In the genomic region with DNA sequence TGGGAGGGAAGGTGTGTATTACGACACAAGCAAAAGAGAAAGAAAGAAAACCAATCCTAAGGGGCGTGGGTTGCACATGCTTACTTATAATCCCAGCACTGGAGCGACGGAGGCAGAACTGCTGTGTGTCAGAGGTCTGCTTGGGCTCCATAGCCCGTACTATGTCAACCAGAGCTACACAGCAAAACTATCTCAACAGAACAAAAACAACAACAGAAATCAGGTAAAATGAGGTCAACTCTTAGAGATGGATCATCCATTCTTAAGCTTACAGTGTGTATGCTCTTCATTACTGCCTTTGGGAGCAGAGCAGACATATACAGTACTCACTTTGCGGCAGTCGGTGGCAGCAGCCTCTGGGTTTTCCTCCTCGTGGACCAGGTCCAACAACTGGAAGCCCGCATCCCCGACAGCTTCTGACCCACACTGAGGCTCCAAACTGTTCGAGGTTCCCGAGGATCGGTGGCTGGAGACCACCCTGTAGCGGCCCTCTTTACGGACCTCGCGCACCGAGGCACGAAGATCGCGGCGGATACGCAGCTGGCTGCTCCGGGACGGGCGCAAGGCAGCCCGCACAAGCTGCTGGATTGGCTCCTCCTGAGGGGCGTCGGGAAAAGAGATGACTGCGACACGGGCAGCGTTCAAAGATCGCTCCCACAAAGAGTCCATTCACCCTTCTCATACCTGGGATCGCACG, we compare ENCODE assay signal across 8 mouse cellular contexts. TPM values are rescaled to one million over a fixed set of nuclear protein-coding genes. Genes with fewer than 3 reads are reported as not detected.
DNase-seq lines count a peak whose midpoint lies in the region; ATAC-seq and TF ChIP-seq lines count a peak whose summit lies in the region.

No protein-coding gene starts in this region.

- peak overlapping the region; percentile 91 for H3K4me3 ChIP-seq in spleen, adult 2 months (ENCODE audit: extremely low read depth, insufficient read depth, insufficient read length)

- H3K27ac ChIP-seq in spleen, adult 2 months (ENCODE audit: insufficient read depth, low read length) = peak overlapping the region; percentile 79

- H3K36me3 ChIP-seq in spleen, adult 2 months (ENCODE audit: control insufficient read depth, insufficient read depth, low read length) = peaks cover 9% of the 10 kb centered on the region; the same call in 1 of the 2 replicates

- no peak for TF ChIP-seq CTCF in spleen, adult 2 months (IDR thresholded peaks at IDR 0.05; ENCODE audit: extremely low read depth, insufficient read depth, insufficient read length, insufficient replicate concordance)

- peak; percentile 18; the same call in 1 of the 2 replicates for ATAC-seq in cerebellum, adult (ENCODE audit: insufficient number of reproducible peaks, low FRiP score, low TSS enrichment)
- ATAC-seq in erythroblast, adult 5-6 weeks (replicated peaks; ENCODE audit: low FRiP score, poor library complexity, severe bottlenecking) = peak; percentile 37
- ATAC-seq in inflammation-experienced regulatory T-cells, adult 6 months = peak; percentile 22
- ATAC-seq in megakaryocyte, adult 5-6 weeks (ENCODE audit: poor library complexity, severe bottlenecking) = 0 out of 2 replicates have a peak, but pooled peaks have one; percentile 10

- no peak for TF ChIP-seq POLR2A in spleen, adult 2 months (IDR thresholded peaks at IDR 0.05; ENCODE audit: low read depth, low read length)

- no peak for DNase-seq in cerebellum, adult 8-10 months
- DNase-seq in spleen, adult 2 months (ENCODE audit: low read depth in 1 of 2, low spot score in 2 of 2) = no peak
- no peak for DNase-seq in spleen, postnatal 36 days (ENCODE audit: low spot score in 2 of 2)
- DNase-seq in ovary, postnatal 14 days (ENCODE audit: low spot score) = no peak

- WGBS in spleen, adult 2 months = 1% methylated on average over 35 of the region's 35 CpGs

- H3K4me1 ChIP-seq in spleen, adult 2 months (ENCODE audit: control insufficient read depth, insufficient read depth, insufficient read length) = no peaks in the 10 kb centered on the region; the same call in 1 of the 2 replicates

- no peaks in the 10 kb centered on the region for H3K27me3 ChIP-seq in spleen, adult 2 months (ENCODE audit: control insufficient read depth, insufficient read depth, low read length)

RNA-seq across cellular contexts. Expression of a gene that starts 0.6 kb away (rescaled TPM):
- 18.8 and 22.2 TPM in 2 replicates for polyA plus RNA-seq in spleen, adult 2 months (2012; rRNA removed)
- total RNA-seq in erythroblast, adult 5-6 weeks (2015; ENCODE audit: low replicate concordance) = 3.3 and 23.6 TPM in 2 replicates
- total RNA-seq in erythroblast, adult 5-6 weeks (2017; ENCODE audit: low replicate concordance) = 14.6 and 19.7 TPM in 2 replicates
- polyA plus RNA-seq in inflammation-experienced regulatory T-cells, adult 6 months (2017; shearing (Covaris generic)) = 10 to 100 TPM; 20.7 to 26.9 (median 23.1) TPM
- 34.1 and 36.0 TPM in 2 replicates for total RNA-seq in megakaryocyte, adult 5-6 weeks (2015)
- total RNA-seq in megakaryocyte, adult 5-6 weeks (2017) = 24.8 and 34.4 TPM in 2 replicates

RNA-seq across cellular contexts. Expression of a gene that starts 0.6 kb away (rescaled TPM):
- 24.0 and 25.2 TPM in 2 replicates for polyA plus RNA-seq in spleen, adult 2 months (2012; rRNA removed)
- total RNA-seq in erythroblast, adult 5-6 weeks (2015; ENCODE audit: low replicate concordance) = 0.77 and 3.1 TPM in 2 replicates
- total RNA-seq in erythroblast, adult 5-6 weeks (2017; ENCODE audit: low replicate concordance) = 3.2 and 7.5 TPM in 2 replicates
- 10 to 100 TPM; 16.6 to 35.3 (median 27.0) TPM for polyA plus RNA-seq in inflammation-experienced regulatory T-cells, adult 6 months (2017; shearing (Covaris generic))
- 2.7 and 3.7 TPM in 2 replicates for total RNA-seq in megakaryocyte, adult 5-6 weeks (2015)
- 10.3 and 11.6 TPM in 2 replicates for total RNA-seq in megakaryocyte, adult 5-6 weeks (2017)

RNA-seq across cellular contexts. Expression of a gene that starts 41.5 kb away (rescaled TPM):
- 22.4 and 22.6 TPM in 2 replicates for polyA plus RNA-seq in spleen, adult 2 months (2012; rRNA removed)
- 2.5 and 3.8 TPM in 2 replicates for total RNA-seq in erythroblast, adult 5-6 weeks (2015; ENCODE audit: low replicate concordance)
- total RNA-seq in erythroblast, adult 5-6 weeks (2017; ENCODE audit: low replicate concordance) = 2.2 and 2.5 TPM in 2 replicates
- polyA plus RNA-seq in inflammation-experienced regulatory T-cells, adult 6 months (2017; shearing (Covaris generic)) = 10 to 100 TPM; 21.0 to 35.6 (median 33.1) TPM
- 9.7 and 10.3 TPM in 2 replicates for total RNA-seq in megakaryocyte, adult 5-6 weeks (2015)
- 7.6 and 9.4 TPM in 2 replicates for total RNA-seq in megakaryocyte, adult 5-6 weeks (2017)

RNA-seq across cellular contexts. Expression of a gene that starts 60.0 kb away (rescaled TPM):
- 24.6 and 35.4 TPM in 2 replicates for polyA plus RNA-seq in spleen, adult 2 months (2012; rRNA removed)
- total RNA-seq in erythroblast, adult 5-6 weeks (2015; ENCODE audit: low replicate concordance) = 5.2 and 6.3 TPM in 2 replicates
- total RNA-seq in erythroblast, adult 5-6 weeks (2017; ENCODE audit: low replicate concordance) = 3.1 and 5.4 TPM in 2 replicates
- 1 to 10 TPM; 4.5 to 6.2 (median 4.7) TPM for polyA plus RNA-seq in inflammation-experienced regulatory T-cells, adult 6 months (2017; shearing (Covaris generic))
- 13.8 and 15.8 TPM in 2 replicates for total RNA-seq in megakaryocyte, adult 5-6 weeks (2015)
- total RNA-seq in megakaryocyte, adult 5-6 weeks (2017) = 12.9 and 15.8 TPM in 2 replicates
